Mouse (Mus musculus) skeletal muscle tissue, adult 2 months (tissue): ENCODE results near the gene Ptp4a2.
A peak's percentile ranks its signal among the peaks of the same experiment; 100 is the strongest.
"Not testable (repeated sequence)": the region's sequence is repeated elsewhere in the genome, so short reads cannot be mapped to it uniquely, and the experiment has no call there.

Source experiments
- DNase-seq: peaks from one replicate; pipeline ENCODE4 v3.0.0-alpha.2; 2012; ENCODE audit warnings: low read depth, low spot score

Gene Ptp4a2

GRCm38 (mm10) chr4:129810798-129811604 is at the start of gene Ptp4a2:
Ptp4a2 (plus strand) TSS chr4:129811219.
- peak; percentile 57 for DNase-seq

GRCm38 (mm10) chr4:129761606-129762005 is 49.4 kb upstream of the Ptp4a2 start:
- DNase-seq = no peak

GRCm38 (mm10) chr4:129762496-129762895 is 48.5 kb upstream of the Ptp4a2 start:
- not testable (repeated sequence) for DNase-seq

DNA sequence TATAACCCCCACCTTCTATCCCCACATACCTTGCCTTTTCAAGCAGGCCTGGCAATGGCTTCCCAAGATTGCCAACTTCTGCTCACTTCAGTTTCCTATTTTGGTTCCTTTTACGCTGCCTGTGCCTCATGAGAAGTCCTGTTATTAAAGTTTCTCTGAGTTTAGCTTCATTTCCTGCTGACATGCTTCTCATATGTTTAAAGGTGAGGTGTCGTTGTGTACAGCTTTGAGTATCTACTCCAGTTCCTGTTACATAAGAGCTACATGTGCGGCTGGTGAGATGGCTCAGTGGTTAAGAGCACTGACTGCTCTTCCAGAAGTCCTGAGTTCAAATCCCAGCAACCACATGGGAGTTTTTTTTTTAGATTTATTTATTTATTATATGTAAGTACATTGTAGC is 45.7 kb upstream of the Ptp4a2 start:
- DNase-seq = no peak

DNA sequence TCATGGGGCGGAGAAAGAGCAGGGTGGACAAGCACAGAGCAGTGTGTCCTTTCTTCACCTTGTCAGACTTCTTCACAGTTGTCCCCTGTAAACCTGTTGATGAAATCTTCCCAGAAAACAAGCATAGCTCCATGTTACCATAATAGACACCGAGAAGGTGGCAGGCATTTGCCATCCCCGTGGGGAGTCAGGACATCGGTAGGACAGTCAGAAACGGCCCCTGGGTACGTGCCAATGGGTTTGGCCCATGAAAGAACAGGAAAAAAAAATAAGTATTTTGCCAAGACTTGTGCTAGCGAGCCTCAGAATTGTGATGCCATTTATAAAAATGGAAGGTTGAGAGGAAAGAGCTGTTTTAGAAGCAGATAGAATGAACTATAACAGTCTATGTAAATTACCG is 43.2 kb upstream of the Ptp4a2 start:
- DNase-seq = no peak

- not testable (repeated sequence) for DNase-seq
Observed at GRCm38 (mm10) chr4:129768742-129769141, 42.3 kb upstream of the Ptp4a2 start.

DNA sequence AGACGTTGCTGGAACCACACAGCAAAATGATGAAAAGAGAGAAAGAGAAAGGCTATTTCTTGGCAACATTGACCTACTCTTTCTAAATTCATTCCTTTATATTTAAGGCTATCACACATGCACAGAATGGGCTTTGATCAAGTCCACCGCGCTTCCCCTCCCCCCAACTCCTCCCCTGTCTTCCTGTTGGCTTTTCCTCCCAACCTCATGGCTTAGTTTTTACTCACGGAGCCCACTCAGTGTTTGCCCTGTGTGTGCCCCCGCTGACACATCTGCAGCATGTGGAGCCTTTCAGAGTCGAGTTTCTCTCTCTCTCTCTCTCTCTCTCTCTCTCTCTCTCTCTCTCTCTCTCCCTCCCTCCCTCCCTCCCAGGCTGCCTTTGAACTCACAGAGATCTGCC is 40.4 kb upstream of the Ptp4a2 start:
- no peak for DNase-seq

- no peak for DNase-seq
Observed at GRCm38 (mm10) chr4:129771314-129771671, 39.7 kb upstream of the Ptp4a2 start.

- peak; percentile 34 for DNase-seq
Observed at GRCm38 (mm10) chr4:129771672-129772521, 39.1 kb upstream of the Ptp4a2 start.

DNA sequence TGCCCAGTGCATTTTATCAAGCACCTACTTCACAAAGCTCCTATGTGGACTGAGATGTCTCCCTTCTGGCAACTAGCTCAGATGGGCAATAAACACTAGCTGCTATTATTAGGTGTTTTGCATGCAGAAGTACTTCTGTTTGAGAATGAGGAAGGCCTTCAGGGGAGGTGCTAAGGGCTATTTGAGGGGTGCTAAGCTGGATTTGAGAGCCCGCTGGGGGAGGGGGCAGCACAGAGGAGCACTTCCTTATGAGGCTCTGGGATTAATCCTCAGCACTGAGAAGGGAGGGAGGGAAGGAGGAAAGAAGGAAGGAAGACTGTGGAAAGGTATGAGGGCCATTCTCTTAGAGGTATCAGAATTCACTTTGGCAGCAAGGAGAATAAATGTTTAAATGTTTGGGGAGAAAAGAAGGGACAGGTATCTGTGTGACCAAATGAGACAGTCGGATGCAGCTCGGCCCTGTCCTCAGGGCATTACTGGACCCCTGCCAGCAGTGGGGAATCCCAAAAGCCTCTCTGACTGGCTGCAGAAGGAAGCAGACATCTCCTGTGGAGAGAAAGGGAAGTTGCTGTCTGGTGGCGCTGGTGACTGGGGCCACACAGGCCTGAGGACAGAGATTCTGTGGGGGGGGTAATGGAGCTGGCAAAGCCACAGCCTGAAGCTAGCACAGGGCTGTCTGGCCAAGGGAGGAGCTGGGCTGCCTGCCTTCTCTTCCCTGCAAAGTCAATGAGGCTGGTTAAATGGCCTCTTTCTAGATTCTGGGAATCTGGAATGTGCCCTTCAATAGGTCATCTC is 28.9 kb upstream of the Ptp4a2 start:
- peak; percentile 53 for DNase-seq

GRCm38 (mm10) chr4:129782857-129783331 is 28.1 kb upstream of the Ptp4a2 start:
- peak; percentile 49 for DNase-seq

DNA sequence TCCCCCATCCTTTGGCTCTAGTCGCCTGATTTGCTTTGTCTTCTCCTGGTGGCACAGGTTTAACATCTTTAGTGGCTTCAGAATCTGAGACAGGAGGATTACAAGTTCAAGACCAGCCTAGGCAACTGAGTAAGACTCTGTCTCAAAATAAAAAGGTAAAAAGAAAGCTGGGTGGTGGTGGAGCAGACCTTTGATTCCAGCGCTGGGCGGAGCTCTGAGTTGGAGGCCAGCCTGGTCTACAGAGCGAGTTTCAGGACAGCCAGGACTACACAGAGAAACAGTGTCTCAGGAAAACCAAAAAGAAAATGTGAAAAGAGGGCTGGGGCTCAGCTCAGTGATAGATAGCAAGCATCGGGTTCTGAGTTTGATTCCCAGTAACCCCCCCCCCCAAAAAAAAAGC is 27.5 kb upstream of the Ptp4a2 start:
- no peak for DNase-seq

GRCm38 (mm10) chr4:129785178-129785577 is 25.8 kb upstream of the Ptp4a2 start:
- peak; percentile 86 for DNase-seq

DNA sequence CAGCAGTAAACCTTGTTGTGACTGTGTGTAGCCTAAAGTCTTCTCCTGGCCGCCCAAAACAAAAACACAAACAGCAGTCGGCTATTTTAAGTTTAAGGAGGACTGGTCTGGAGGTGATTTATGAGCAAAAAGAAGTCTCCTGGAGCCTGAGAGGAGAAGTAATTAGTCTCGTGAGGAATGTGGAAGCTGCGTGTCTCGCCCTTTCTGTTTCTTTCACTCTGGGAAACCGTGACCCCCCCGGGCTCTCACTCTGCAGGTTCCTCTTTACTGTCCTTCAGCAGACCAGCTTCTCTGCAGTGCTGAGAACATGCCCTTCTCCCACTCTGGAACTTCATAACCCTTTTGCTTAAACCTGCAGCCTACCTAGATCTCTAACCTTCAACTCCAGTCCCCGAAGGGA is 22.3 kb upstream of the Ptp4a2 start:
- peak; percentile 28 for DNase-seq

GRCm38 (mm10) chr4:129789635-129790034 is 21.4 kb upstream of the Ptp4a2 start:
- no peak for DNase-seq

DNA sequence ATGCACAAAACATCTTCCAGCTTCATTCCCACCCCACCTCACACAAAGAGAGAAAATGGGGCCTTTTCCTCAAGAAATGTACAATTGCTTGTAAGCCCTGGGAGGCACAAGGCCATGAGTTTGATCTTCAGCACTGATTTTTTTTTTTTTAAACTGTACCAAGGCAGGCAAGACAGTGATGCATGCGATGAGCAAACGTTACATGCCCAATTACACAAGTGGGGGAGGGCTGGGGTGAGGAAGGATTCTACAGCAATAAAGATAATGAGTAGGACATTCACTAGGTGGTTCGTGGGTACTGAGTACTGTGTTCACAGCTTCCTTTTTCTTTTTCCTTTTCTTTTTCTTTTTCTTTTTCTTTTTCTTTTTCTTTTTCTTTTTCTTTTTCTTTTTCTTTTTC is 20.5 kb upstream of the Ptp4a2 start:
- DNase-seq = no peak

DNA sequence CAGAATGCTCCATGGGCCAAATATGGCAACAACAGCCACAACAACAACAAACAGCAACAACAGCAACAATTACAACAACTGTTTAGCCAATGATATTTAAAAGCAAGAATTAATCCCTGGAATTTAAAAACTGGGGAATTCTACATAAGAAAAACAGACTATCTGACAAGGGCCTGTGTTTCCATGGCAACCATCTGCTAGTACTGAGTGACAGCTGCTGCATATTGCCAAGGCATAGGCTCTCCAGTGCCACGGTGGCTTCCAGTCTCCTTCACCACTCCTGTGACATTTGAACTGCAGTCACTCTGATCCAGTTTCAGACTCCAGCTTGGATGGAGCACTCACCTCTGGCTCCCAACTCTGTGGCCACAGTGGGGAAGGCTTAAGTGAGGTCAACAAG is 19.6 kb upstream of the Ptp4a2 start:
- peak; percentile 38 for DNase-seq

DNA sequence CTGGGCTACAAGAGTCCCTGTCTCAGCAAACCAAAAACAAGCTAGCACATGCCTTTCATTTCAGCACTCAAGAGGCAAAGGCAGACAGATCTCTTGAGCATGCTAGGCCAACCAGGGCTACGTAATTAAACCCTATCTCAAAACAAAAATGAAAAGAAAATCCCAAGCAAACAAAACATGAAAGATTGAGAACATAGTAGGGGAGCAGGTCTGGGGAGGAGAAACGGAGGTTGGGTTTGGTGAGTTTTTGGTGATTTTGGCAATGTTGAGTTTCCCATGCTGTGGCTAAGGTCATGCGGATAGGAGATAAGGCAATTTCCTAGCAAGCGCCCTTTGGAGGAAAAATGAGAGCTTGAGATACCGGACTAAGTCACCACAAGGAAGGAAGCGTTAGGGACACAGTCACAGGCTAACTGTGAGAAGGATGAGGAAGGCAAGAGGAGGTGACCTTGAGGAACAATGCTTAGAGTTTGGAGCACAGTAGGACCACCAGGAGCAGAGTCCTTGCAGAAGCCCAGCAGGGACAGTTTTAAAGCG is 18.3 kb upstream of the Ptp4a2 start:
- no peak for DNase-seq

GRCm38 (mm10) chr4:129793713-129794329 is 17.2 kb upstream of the Ptp4a2 start:
- DNase-seq = no peak

DNA sequence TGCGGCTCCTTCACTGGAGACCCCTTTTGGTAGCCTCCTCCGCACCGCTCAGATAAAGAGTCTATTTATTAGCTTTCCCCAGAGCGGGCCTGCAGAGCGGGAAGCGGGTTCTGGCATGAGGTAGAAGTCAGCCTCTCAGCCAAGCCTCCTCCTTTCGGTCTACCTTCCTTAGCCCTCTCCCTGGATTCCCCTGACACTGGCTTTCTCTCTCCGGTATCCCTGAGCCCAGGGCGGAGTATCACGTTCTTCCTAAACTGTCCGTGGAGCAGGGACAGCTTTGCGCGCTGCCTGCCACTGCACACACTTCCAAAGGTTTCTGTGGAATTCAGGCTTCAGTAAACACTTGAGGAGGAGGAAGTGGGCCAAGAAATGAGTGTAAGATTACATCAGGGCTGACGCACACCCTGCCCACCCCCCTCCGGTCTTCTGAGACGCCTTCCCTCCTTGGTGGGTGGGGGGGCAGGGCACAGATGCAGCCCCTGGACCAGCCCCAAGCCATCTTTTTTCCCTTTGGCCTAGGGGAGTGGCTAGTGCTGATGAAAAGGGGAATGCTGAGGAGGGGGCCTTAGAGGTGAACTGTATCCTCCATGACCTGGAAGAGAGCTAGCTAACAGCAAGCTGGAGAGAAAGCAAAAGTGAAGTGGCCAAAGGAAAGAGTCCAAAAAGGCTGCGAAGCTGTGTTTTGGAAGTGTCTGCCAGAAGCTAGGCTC is 15.7 kb upstream of the Ptp4a2 start:
- DNase-seq = peak; percentile 54
